Mouse (Mus musculus) T-helper 2 cell (primary cell): ENCODE measurements around the gene Spata2.

Source experiments
- in situ Hi-C: fragments of 300-600 bp; cut with MboI, MseI; formaldehyde crosslinking; loops from one replicate; pipeline ENCODE4 v1.15.1; 2025; ENCODE audit warnings: high pct_unique_total_duplicates

The Spata2 gene

GRCm38 (mm10) chr2:167492713-167493636 lies at the start of gene Spata2:
Spata2 (minus strand) TSS chr2:167492887.
- in situ Hi-C loops, result no loop called here

- in situ Hi-C loops, result no loop called here
Observed at GRCm38 (mm10) chr2:167542361-167542760, 49.7 kb upstream of the Spata2 start.

GRCm38 (mm10) chr2:167541761-167542160 lies 49.1 kb upstream of the Spata2 start:
- in situ Hi-C loops, result no loop called here

- in situ Hi-C loops, result no loop called here
Observed at GRCm38 (mm10) chr2:167541324-167541723, 48.6 kb upstream of the Spata2 start.

- in situ Hi-C loops, result no loop called here
Observed at GRCm38 (mm10) chr2:167540477-167541110, 47.9 kb upstream of the Spata2 start.

- in situ Hi-C loops, result no loop called here
Observed at GRCm38 (mm10) chr2:167539536-167540476, 47.1 kb upstream of the Spata2 start.

GRCm38 (mm10) chr2:167538671-167539306 lies 46.1 kb upstream of the Spata2 start:
- in situ Hi-C loops, result no loop called here

- in situ Hi-C loops, result no loop called here
Observed at GRCm38 (mm10) chr2:167537476-167538297, 45.0 kb upstream of the Spata2 start, which contains the start of gene Snai1. Snai1 (plus strand) TSS chr2:167538195.

- in situ Hi-C loops, result no loop called here
Observed at GRCm38 (mm10) chr2:167536320-167536945, 43.7 kb upstream of the Spata2 start.

- in situ Hi-C loops, result loop anchor here (5.0 kb wide), 2 partner anchors 68 to 363 kb away; no protein-coding TSS in a partner anchor
Observed at GRCm38 (mm10) chr2:167533880-167534279, 41.2 kb upstream of the Spata2 start.

GRCm38 (mm10) chr2:167532131-167532530 lies 39.4 kb upstream of the Spata2 start:
- in situ Hi-C loops, result loop anchor here (5.0 kb wide), 2 partner anchors 70 to 365 kb away; no protein-coding TSS in a partner anchor

- in situ Hi-C loops, result loop anchor here (5.0 kb wide), 2 partner anchors 72 to 367 kb away; no protein-coding TSS in a partner anchor
Observed at GRCm38 (mm10) chr2:167530536-167530935, 37.8 kb upstream of the Spata2 start.

GRCm38 (mm10) chr2:167529935-167530513 lies 37.3 kb upstream of the Spata2 start:
- in situ Hi-C loops, result loop anchor here (5.0 kb wide), 2 partner anchors 72 to 367 kb away; no protein-coding TSS in a partner anchor

- in situ Hi-C loops, result no loop called here
Observed at GRCm38 (mm10) chr2:167528278-167528677, 35.6 kb upstream of the Spata2 start.

GRCm38 (mm10) chr2:167519606-167520252 lies 27.0 kb upstream of the Spata2 start:
- in situ Hi-C loops, result no loop called here

- in situ Hi-C loops, result no loop called here
Observed at GRCm38 (mm10) chr2:167515688-167516087, 23.0 kb upstream of the Spata2 start.

GRCm38 (mm10) chr2:167514641-167515040 lies 22.0 kb upstream of the Spata2 start:
- in situ Hi-C loops, result no loop called here

- in situ Hi-C loops, result no loop called here
Observed at GRCm38 (mm10) chr2:167512970-167513369, 20.3 kb upstream of the Spata2 start.
